Mouse (Mus musculus) spleen, adult 2 months (tissue): ENCODE data around the gene En2. TPM values are rescaled to one million over a fixed set of nuclear protein-coding genes. Genes with fewer than 3 reads are reported as not detected.

Experiments
- DNase-seq, 2 experiments: peaks; one replicate each; pipeline versions ENCODE4 v3.0.0 to v3.0.0-alpha.2; 2012 to 2021; ENCODE audit warnings: low spot score in 2 of 2, low read depth in 1 of 2
- H3K27ac ChIP-seq: fragments of 200-500 bp; 2 replicates; pipeline ENCODE4 v1.5.1; 2012; ENCODE audit warnings: low read length, inconsistent platforms; ENCODE audit not compliant: insufficient read depth
- H3K27me3 ChIP-seq: fragments of 200-500 bp; 2 replicates; pipeline ENCODE4 v1.6.1; 2012; ENCODE audit warnings: mild to moderate bottlenecking, moderate library complexity, low read length, inconsistent platforms; ENCODE audit not compliant: control insufficient read depth, insufficient read depth
- H3K36me3 ChIP-seq: fragments of 200-500 bp; 2 replicates; pipeline ENCODE4 v1.6.1; 2012; ENCODE audit warnings: mild to moderate bottlenecking, low read length, inconsistent platforms; ENCODE audit not compliant: control insufficient read depth, insufficient read depth
- H3K4me1 ChIP-seq: fragments of 200-500 bp; 2 replicates; pipeline ENCODE4 v1.6.1; 2011; ENCODE audit warnings: inconsistent platforms; ENCODE audit not compliant: control insufficient read depth, insufficient read depth, insufficient read length
- H3K4me3 ChIP-seq: fragments of 200-500 bp; 2 replicates; pipeline ENCODE4 v1.5.1; 2011; ENCODE audit warnings: mild to moderate bottlenecking, inconsistent platforms; ENCODE audit not compliant: insufficient read depth, insufficient read length; ENCODE audit errors: extremely low read depth
- CTCF ChIP-seq: fragments of 200-500 bp; IDR thresholded peaks from 2 replicates; pipeline ENCODE4 v1.5.1; 2011; ENCODE audit warnings: mild to moderate bottlenecking, inconsistent platforms; ENCODE audit not compliant: insufficient read depth, insufficient read length, insufficient replicate concordance; ENCODE audit errors: extremely low read depth
- POLR2A ChIP-seq: fragments of 200-500 bp; IDR thresholded peaks from 2 replicates; pipeline ENCODE4 v1.6.1; 2011; ENCODE audit warnings: low read depth, low read length, inconsistent platforms
- WGBS: fragments of 180-500 bp; shearing (Covaris S2); methylation state at CpG from one replicate; pipeline ENCODE4 v1.1.7; 2018; 5-methylcytosine and 5-hydroxymethylcytosine counted together
- polyA plus RNA-seq: library from polyadenylated mRNA; depleted of rRNA; stranded (reverse); fragments of >200 nt; gene quantifications from 2 replicates; pipeline ENCODE4 v1.2.3, GENCODE M21; 2012

The En2 gene
- polyA plus RNA-seq, 1 experiment: not detected

- no peak for TF ChIP-seq CTCF
- no peak for TF ChIP-seq POLR2A
- no peak overlapping the region for H3K4me3 ChIP-seq
- DNase-seq: no peak
- no peak overlapping the region for H3K27ac ChIP-seq
- no peaks in the 10 kb centered on the region for H3K36me3 ChIP-seq
- no peaks in the 10 kb centered on the region for H3K4me1 ChIP-seq
- WGBS: 29% methylated on average over 5 of the region's 5 CpGs
- peaks cover 4% of the 10 kb centered on the region for H3K27me3 ChIP-seq
Observed at GRCm38 (mm10) chr5:28178322-28178721, 12.8 kb downstream of the En2 start.

- DNase-seq: no peak
- H3K36me3 ChIP-seq: no peaks in the 10 kb centered on the region
- no peak overlapping the region for H3K4me3 ChIP-seq
- peaks cover 4% of the 10 kb centered on the region for H3K27me3 ChIP-seq
- no peaks in the 10 kb centered on the region for H3K4me1 ChIP-seq
- 57% methylated on average over 7 of the region's 7 CpGs for WGBS
- TF ChIP-seq POLR2A (no peak), CTCF (no peak)
- no peak overlapping the region for H3K27ac ChIP-seq
Observed at GRCm38 (mm10) chr5:28179237-28179790, 13.8 kb downstream of the En2 start.

- Histone ChIP-seq H3K4me1 (no peaks in the 10 kb centered on the region), H3K27ac (no peak overlapping the region), H3K27me3 (no peaks in the 10 kb centered on the region), H3K36me3 (no peaks in the 10 kb centered on the region), H3K4me3 (no peak overlapping the region)
- DNase-seq: no peak
- WGBS: 66% methylated on average over 3 of the region's 3 CpGs
- TF ChIP-seq CTCF (no peak), POLR2A (no peak)
Observed at GRCm38 (mm10) chr5:28191201-28192098, 26.0 kb downstream of the En2 start.

- no peak for DNase-seq
- Histone ChIP-seq H3K36me3 (no peaks in the 10 kb centered on the region), H3K27me3 (no peaks in the 10 kb centered on the region), H3K4me3 (no peak overlapping the region), H3K4me1 (no peaks in the 10 kb centered on the region), H3K27ac (no peak overlapping the region)
- 68% methylated on average over 4 of the region's 4 CpGs for WGBS
- TF ChIP-seq CTCF (no peak), POLR2A (no peak)
Observed at GRCm38 (mm10) chr5:28192099-28192454, 26.6 kb downstream of the En2 start.

- 33% methylated on average over 2 of the region's 2 CpGs for WGBS
- Histone ChIP-seq H3K27me3 (no peaks in the 10 kb centered on the region), H3K27ac (no peak overlapping the region), H3K4me3 (no peak overlapping the region), H3K4me1 (no peaks in the 10 kb centered on the region), H3K36me3 (no peaks in the 10 kb centered on the region)
- no peak for DNase-seq
- TF ChIP-seq POLR2A (no peak), CTCF (no peak)
Observed at GRCm38 (mm10) chr5:28195473-28195872, 30.0 kb downstream of the En2 start.

- Histone ChIP-seq H3K27ac (no peak overlapping the region), H3K36me3 (no peaks in the 10 kb centered on the region), H3K4me1 (no peaks in the 10 kb centered on the region), H3K4me3 (no peak overlapping the region), H3K27me3 (no peaks in the 10 kb centered on the region)
- no peak for DNase-seq
- TF ChIP-seq CTCF: no peak
- TF ChIP-seq POLR2A: no peak
- WGBS: 57% methylated on average over 7 of the region's 7 CpGs
Observed at GRCm38 (mm10) chr5:28199089-28199873, 33.8 kb downstream of the En2 start.
